Mouse (Mus musculus) heart, embryonic 12.5 days (tissue): ENCODE results near the gene Pirb. TPM values are rescaled to one million over a fixed set of nuclear protein-coding genes. Genes with fewer than 3 reads are reported as not detected.

ENCODE experiments used
- ATAC-seq: fragments of 200-750 bp; cut with Nextera tagmentation; 2 replicates; pipeline ENCODE4 v1.8.0; 2017; ENCODE audit warnings: moderate TSS enrichment, moderate library complexity; ENCODE audit not compliant: insufficient number of reproducible peaks, low FRiP score
- H3K27ac ChIP-seq: fragments of 300-500 bp; sonication (generic); 2 replicates; pipeline ENCODE4 v1.5.1; 2016; ENCODE audit warnings: mild to moderate bottlenecking, moderate library complexity; ENCODE audit not compliant: poor library complexity, severe bottlenecking
- H3K27me3 ChIP-seq: fragments of 300-500 bp; sonication (generic); replicated peaks from 2 replicates; pipeline ENCODE4 v1.6.1; 2016; ENCODE audit warnings: mild to moderate bottlenecking, moderate library complexity
- H3K36me3 ChIP-seq: fragments of 300-500 bp; sonication (generic); 2 replicates; pipeline ENCODE4 v1.6.1; 2016; ENCODE audit warnings: mild to moderate bottlenecking, moderate library complexity
- H3K4me1 ChIP-seq: fragments of 300-500 bp; sonication (generic); replicated peaks from 2 replicates; pipeline ENCODE4 v1.6.1; 2016; ENCODE audit warnings: mild to moderate bottlenecking
- H3K4me2 ChIP-seq: fragments of 300-500 bp; sonication (generic); 2 replicates; pipeline ENCODE4 v1.6.1; 2016; ENCODE audit warnings: mild to moderate bottlenecking, moderate library complexity
- H3K4me3 ChIP-seq: fragments of 300-500 bp; sonication (generic); 2 replicates; pipeline ENCODE4 v1.5.1; 2016; ENCODE audit warnings: mild to moderate bottlenecking
- H3K9ac ChIP-seq: fragments of 300-500 bp; sonication (generic); 2 replicates; pipeline ENCODE4 v1.6.1; 2016; ENCODE audit warnings: mild to moderate bottlenecking, moderate library complexity
- H3K9me3 ChIP-seq: fragments of 300-500 bp; sonication (generic); replicated peaks from 2 replicates; pipeline ENCODE4 v1.6.1; 2016; ENCODE audit warnings: mild to moderate bottlenecking, moderate library complexity
- WGBS: fragments of 180-500 bp; shearing (Covaris S2); methylation state at CpG from one replicate; pipeline ENCODE4 v1.1.7; 2016; 5-methylcytosine and 5-hydroxymethylcytosine counted together
- polyA plus RNA-seq: library from polyadenylated mRNA; unstranded; fragments of >200 nt; fragmentation: Nextera tagmentation; extraction: Ambion mirVana; gene quantifications from 2 replicates; pipeline ENCODE4 v1.2.1, GENCODE M21; 2016

The Pirb gene
- polyA plus RNA-seq, 1 experiment from 2014 or later: 0.04 TPM

GRCm38 (mm10) chr7:3664524-3665214 is 55.5 kb downstream of the Pirb start:
- H3K9me3 ChIP-seq: no peaks in the 10 kb centered on the region
- H3K9ac ChIP-seq: peak overlapping the region; percentile 85
- H3K4me2 ChIP-seq: peak overlapping the region; percentile 90
- 26% methylated on average over 15 of the region's 15 CpGs for WGBS
- peaks cover 37% of the 10 kb centered on the region for H3K36me3 ChIP-seq
- H3K27ac ChIP-seq: peak overlapping the region; percentile 88
- no peaks in the 10 kb centered on the region for H3K27me3 ChIP-seq
- peaks cover 31% of the 10 kb centered on the region for H3K4me1 ChIP-seq
- peak overlapping the region; percentile 80 for H3K4me3 ChIP-seq
- peak; percentile 33; the same call in 1 of the 2 replicates for ATAC-seq

Other genes starting within 250 kb of the Pirb start
- not detected in 2 replicates for gene Tarm1, start 217.8 kb downstream of the Pirb start, polyA plus RNA-seq
- gene Oscar, start 104.2 kb downstream of the Pirb start, polyA plus RNA-seq: 0.09 and 0.23 TPM in 2 replicates
- 550 and 560 TPM in 2 replicates for gene Ndufa3, start 103.0 kb downstream of the Pirb start, polyA plus RNA-seq
- 18.6 and 19.8 TPM in 2 replicates for gene Tfpt, start 90.5 kb downstream of the Pirb start, polyA plus RNA-seq
- 63.7 and 68.0 TPM in 2 replicates for gene Prpf31, start 90.4 kb downstream of the Pirb start, polyA plus RNA-seq
- 35.8 and 41.9 TPM in 2 replicates for gene Cnot3, start 75.1 kb downstream of the Pirb start, polyA plus RNA-seq
- 20.5 and 21.4 TPM in 2 replicates for gene Leng1, start 54.6 kb downstream of the Pirb start, polyA plus RNA-seq
- gene Tmc4, start 42.8 kb downstream of the Pirb start, polyA plus RNA-seq: 4.4 and 4.6 TPM in 2 replicates
- 206 and 218 TPM in 2 replicates for gene Tsen34, start 27.5 kb downstream of the Pirb start, polyA plus RNA-seq
- 40.7 TPM in 2 replicates for gene Mboat7, start 26.9 kb downstream of the Pirb start, polyA plus RNA-seq
- gene Rps9, start 16.4 kb downstream of the Pirb start, polyA plus RNA-seq: 866 and 893 TPM in 2 replicates
- not detected in 2 replicates for gene Gm15448, start 105.3 kb upstream of the Pirb start, polyA plus RNA-seq
- not detected in 2 replicates for gene Pira2, start 124.7 kb upstream of the Pirb start, polyA plus RNA-seq
- not detected in 2 replicates for gene Gm14548, start 177.7 kb upstream of the Pirb start, polyA plus RNA-seq
- not detected in 2 replicates for gene Lilra6, start 195.1 kb upstream of the Pirb start, polyA plus RNA-seq